Mouse (Mus musculus) CH12.LX (cell line): Measurements from ENCODE around the gene Dnmbp.

Source experiments
- CTCF ChIP-seq, 2 experiments: IDR thresholded peaks in 1 of 2; conservative IDR thresholded peaks in 1 of 2; 2 replicates each; pipeline ENCODE4 v1.5.1; 2011 to 2012; ENCODE audit warnings: low read depth in 2 of 2, low read length in 2 of 2, improper control_type of control experiment in 1 of 2, inconsistent platforms in 1 of 2, mild to moderate bottlenecking in 1 of 2, moderate library complexity in 1 of 2
- EP300 ChIP-seq: IDR thresholded peaks from 2 replicates; pipeline ENCODE4 v1.6.1; 2011; ENCODE audit warnings: low read length, improper control_type of control experiment
- KAT2A ChIP-seq: IDR thresholded peaks from 2 replicates; pipeline ENCODE4 v1.6.1; 2012; ENCODE audit warnings: low read length, improper control_type of control experiment, inconsistent platforms; ENCODE audit not compliant: insufficient replicate concordance
- MAX ChIP-seq: IDR thresholded peaks from 2 replicates; pipeline ENCODE4 v1.6.1; 2011; ENCODE audit warnings: low read length, improper control_type of control experiment
- MAZ ChIP-seq: IDR thresholded peaks from 2 replicates; pipeline ENCODE4 v1.6.1; 2012; ENCODE audit warnings: low read depth, mild to moderate bottlenecking, inconsistent platforms, low read length, improper control_type of control experiment, moderate library complexity
- MYC ChIP-seq: IDR thresholded peaks from 2 replicates; pipeline ENCODE4 v1.6.1; 2011; ENCODE audit warnings: low read depth, mild to moderate bottlenecking, improper control_type of control experiment, low read length
- NELFE ChIP-seq: IDR thresholded peaks from 2 replicates; pipeline ENCODE4 v1.6.1; 2011; ENCODE audit warnings: low read depth, low read length, improper control_type of control experiment
- NRF1 ChIP-seq: IDR thresholded peaks from 2 replicates; pipeline ENCODE4 v1.6.1; 2014; ENCODE audit warnings: low read depth, mild to moderate bottlenecking, inconsistent platforms, low read length, improper control_type of control experiment, moderate library complexity
- PAX5 ChIP-seq: IDR thresholded peaks from 2 replicates; pipeline ENCODE4 v1.6.1; 2012; ENCODE audit warnings: low read length, inconsistent platforms, mixed read lengths
- POLR2A ChIP-seq: IDR thresholded peaks from 2 replicates; pipeline ENCODE4 v1.6.1; 2011; ENCODE audit warnings: low read depth, mild to moderate bottlenecking, improper control_type of control experiment, low read length
- SIN3A ChIP-seq: IDR thresholded peaks from 2 replicates; pipeline ENCODE4 v1.6.1; 2012; ENCODE audit warnings: low read length, improper control_type of control experiment, inconsistent platforms
- ZNF384 ChIP-seq: IDR thresholded peaks from 2 replicates; pipeline ENCODE4 v1.6.1; 2012; ENCODE audit warnings: low read depth, low read length, improper control_type of control experiment, inconsistent platforms

DNA sequence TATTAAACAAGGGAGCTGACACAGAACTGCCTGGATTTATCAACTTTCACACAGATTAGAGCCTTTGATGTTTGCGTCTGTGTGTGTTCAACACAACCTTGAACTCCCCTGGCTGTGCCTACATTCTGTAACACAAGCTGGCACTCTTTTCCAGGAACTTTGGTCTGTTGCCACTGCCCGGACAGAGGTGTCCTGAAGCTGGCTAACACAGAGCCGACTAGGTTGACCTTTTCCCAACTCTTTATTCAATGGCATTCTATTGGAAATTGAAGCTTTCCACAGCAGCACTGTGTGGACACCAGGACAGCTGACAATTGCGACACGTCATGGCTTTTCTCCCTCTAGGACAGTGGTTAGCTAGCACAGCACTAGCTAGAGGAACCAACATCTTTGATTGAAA lies 142.8 kb downstream of the Dnmbp start:
- no peak for TF ChIP-seq CTCF (conservative IDR thresholded peaks at IDR 0.05 in 1 of 2, IDR thresholded peaks at IDR 0.05 in 1 of 2; ENCODE audit: low read depth in 2 of 2, low read length in 2 of 2)
- no peak for TF ChIP-seq PAX5
- TF ChIP-seq ZNF384: no peak
- TF ChIP-seq EP300: no peak
- no peak for TF ChIP-seq MAX
- no peak for TF ChIP-seq NELFE
- no peak for TF ChIP-seq MAZ
- TF ChIP-seq NRF1: no peak
- TF ChIP-seq MYC: no peak
- no peak for TF ChIP-seq POLR2A
- TF ChIP-seq SIN3A: no peak
- no peak for TF ChIP-seq KAT2A
